In genomic region chr10:19935821-19936367, GRCm38 (mm10) we compare ENCODE assay signal across 9 mouse cellular contexts. TPM values are rescaled to one million over a fixed set of nuclear protein-coding genes. Genes with fewer than 3 reads are reported as not detected.
DNase-seq lines count a peak whose midpoint lies in the region; ATAC-seq and TF ChIP-seq lines count a peak whose summit lies in the region.
"Had no signal": no experiment of that assay in that cellular context is flagged by ENCODE, and none has a peak within 500 bp of the region (broad histone marks: within the 10 kb centered on the region; RNA-seq: fewer than 3 reads in every experiment).

No protein-coding gene starts in this region.

- no peak for DNase-seq in hindbrain, embryonic 14.5 days (ENCODE audit: low spot score)
- no peak for DNase-seq in hindbrain, embryonic 10.5 days (ENCODE audit: low spot score)
- DNase-seq in limb, embryonic 14.5 days (ENCODE audit: low spot score), result no peak
- DNase-seq in adrenal gland, postnatal 4 days (ENCODE audit: low spot score in 2 of 2), result no peak
- DNase-seq: gastrocnemius, postnatal 14 days; layer of hippocampus, adult 9-11 months had no signal

- no peak overlapping the region for H3K27ac ChIP-seq in hindbrain, embryonic 14.5 days
- H3K27ac ChIP-seq in hindbrain, embryonic 10.5 days, result no peak overlapping the region
- H3K27ac ChIP-seq in limb, embryonic 14.5 days (replicated peaks; ENCODE audit: low read depth, low read length), result no peak overlapping the region
- no peak overlapping the region for H3K27ac ChIP-seq in stomach, embryonic 16.5 days (ENCODE audit: low read length)

- peaks cover 35% of the 10 kb centered on the region for H3K27me3 ChIP-seq in hindbrain, embryonic 14.5 days (ENCODE audit: control insufficient read depth, insufficient read depth, low read length)
- H3K27me3 ChIP-seq in hindbrain, embryonic 10.5 days (ENCODE audit: insufficient read depth, poor library complexity, severe bottlenecking), result peaks cover 58% of the 10 kb centered on the region
- H3K27me3 ChIP-seq in megakaryocyte, embryonic 14.5 days (replicated peaks), result no peaks in the 10 kb centered on the region
- H3K27me3 ChIP-seq in limb, embryonic 14.5 days (ENCODE audit: control insufficient read depth, insufficient read depth, low read length), result 0 out of 2 replicates have a peak, but pooled peaks cover 5% of the 10 kb centered on the region
- H3K27me3 ChIP-seq in stomach, embryonic 16.5 days (ENCODE audit: control insufficient read depth, insufficient read depth, low read length), result no peaks in the 10 kb centered on the region

- no peak overlapping the region for H3K4me3 ChIP-seq in hindbrain, embryonic 14.5 days (replicated peaks; ENCODE audit: low read length)
- no peak overlapping the region for H3K4me3 ChIP-seq in hindbrain, embryonic 10.5 days
- H3K4me3 ChIP-seq in megakaryocyte, embryonic 14.5 days (replicated peaks), result peak overlapping the region; percentile 10
- peak overlapping the region; percentile 73 for H3K4me3 ChIP-seq in limb, embryonic 14.5 days (replicated peaks; ENCODE audit: low read length)
- peak overlapping the region; percentile 86 for H3K4me3 ChIP-seq in stomach, embryonic 16.5 days (replicated peaks; ENCODE audit: low read length)

- TF ChIP-seq POLR2A in limb, embryonic 14.5 days (IDR thresholded peaks at IDR 0.05; ENCODE audit: borderline replicate concordance, extremely low read depth, insufficient read depth, insufficient read length), result no peak

- H3K9ac ChIP-seq in hindbrain, embryonic 14.5 days, result no peak overlapping the region
- no peak overlapping the region for H3K9ac ChIP-seq in limb, embryonic 14.5 days (ENCODE audit: low read depth, low read length, severe bottlenecking)
- no peak overlapping the region for H3K9ac ChIP-seq in stomach, embryonic 16.5 days (ENCODE audit: low read length)

- no peak for ATAC-seq in hindbrain, embryonic 14.5 days (ENCODE audit: low FRiP score)
- ATAC-seq in megakaryocyte, adult 5-6 weeks (ENCODE audit: poor library complexity, severe bottlenecking), result no peak
- ATAC-seq in limb, embryonic 14.5 days (ENCODE audit: low FRiP score, low read depth), result no peak
- no peak for ATAC-seq in stomach, embryonic 16.5 days (ENCODE audit: insufficient read depth, low FRiP score)

- 0 out of 2 replicates have a peak overlapping the region, but pooled peaks have one; percentile 13 for H3K4me2 ChIP-seq in hindbrain, embryonic 14.5 days (replicated peaks)
- peak overlapping the region; percentile 85 for H3K4me2 ChIP-seq in limb, embryonic 14.5 days (replicated peaks; ENCODE audit: low read depth, low read length, severe bottlenecking)
- peak overlapping the region; percentile 90 for H3K4me2 ChIP-seq in stomach, embryonic 16.5 days (ENCODE audit: low read depth, low read length)

- H3K4me1 ChIP-seq in hindbrain, embryonic 14.5 days (replicated peaks; ENCODE audit: control insufficient read depth, insufficient read depth, low read length), result peaks cover 3% of the 10 kb centered on the region; the same call in 1 of the 2 replicates
- peaks cover 38% of the 10 kb centered on the region for H3K4me1 ChIP-seq in hindbrain, embryonic 10.5 days (replicated peaks)
- H3K4me1 ChIP-seq in megakaryocyte, embryonic 14.5 days, result peaks cover 68% of the 10 kb centered on the region
- peaks cover 21% of the 10 kb centered on the region for H3K4me1 ChIP-seq in limb, embryonic 14.5 days (ENCODE audit: control insufficient read depth, insufficient read depth, low read length)
- peaks cover 17% of the 10 kb centered on the region; the same call in 1 of the 2 replicates for H3K4me1 ChIP-seq in stomach, embryonic 16.5 days (ENCODE audit: control insufficient read depth, insufficient read depth, low read length)

- H3K9me3 ChIP-seq in hindbrain, embryonic 14.5 days (ENCODE audit: control insufficient read depth, low read length), result no peaks in the 10 kb centered on the region
- no peaks in the 10 kb centered on the region for H3K9me3 ChIP-seq in hindbrain, embryonic 10.5 days
- no peaks in the 10 kb centered on the region for H3K9me3 ChIP-seq in megakaryocyte, embryonic 14.5 days
- no peaks in the 10 kb centered on the region for H3K9me3 ChIP-seq in limb, embryonic 14.5 days (ENCODE audit: control insufficient read depth, low read length)
- H3K9me3 ChIP-seq in stomach, embryonic 16.5 days (replicated peaks; ENCODE audit: control insufficient read depth, low read length), result no peaks in the 10 kb centered on the region

- H3K36me3 ChIP-seq in hindbrain, embryonic 14.5 days (replicated peaks; ENCODE audit: control insufficient read depth, insufficient read depth), result no peaks in the 10 kb centered on the region
- no peaks in the 10 kb centered on the region for H3K36me3 ChIP-seq in hindbrain, embryonic 10.5 days
- H3K36me3 ChIP-seq in megakaryocyte, embryonic 14.5 days (replicated peaks; ENCODE audit: low read length), result no peaks in the 10 kb centered on the region
- no peaks in the 10 kb centered on the region for H3K36me3 ChIP-seq in limb, embryonic 14.5 days (ENCODE audit: control insufficient read depth, insufficient read depth, low read length)
- no peaks in the 10 kb centered on the region for H3K36me3 ChIP-seq in stomach, embryonic 16.5 days (ENCODE audit: control insufficient read depth, insufficient read depth, low read length)

- WGBS in hindbrain, embryonic 14.5 days, result 56% methylated on average over 4 of the region's 4 CpGs
- 68% methylated on average over 4 of the region's 4 CpGs for WGBS in hindbrain, embryonic 10.5 days
- WGBS in limb, embryonic 14.5 days, result 49% methylated on average over 4 of the region's 4 CpGs
- 34% methylated on average over 4 of the region's 4 CpGs for WGBS in stomach, embryonic 16.5 days

RNA-seq across cellular contexts. Expression of gene Map3k5, which starts 1.6 kb away (rescaled TPM):
- polyA plus RNA-seq in hindbrain, embryonic 14.5 days (2014; fragmentation: Nextera tagmentation; extraction: Ambion mirVana), result 1.5 and 1.8 TPM in 2 replicates
- 0.46 and 0.55 TPM in 2 replicates for polyA plus RNA-seq in hindbrain, embryonic 10.5 days (2016; fragmentation: Nextera tagmentation; extraction: Ambion mirVana)
- polyA plus RNA-seq in megakaryocyte, embryonic 14.5 days (2012; ENCODE audit: insufficient read depth, low replicate concordance), result 1.2 and 1.3 TPM in 2 replicates
- 25.4 and 37.0 TPM in 2 replicates for total RNA-seq in megakaryocyte, adult 5-6 weeks (2015)
- 36.7 and 42.4 TPM in 2 replicates for total RNA-seq in megakaryocyte, adult 5-6 weeks (2017)
- 3.0 and 3.5 TPM in 2 replicates for polyA plus RNA-seq in limb, embryonic 14.5 days (2012; rRNA removed)
- polyA plus RNA-seq in limb, embryonic 14.5 days (2014; fragmentation: Nextera tagmentation; extraction: Ambion mirVana), result 2.0 and 2.4 TPM in 2 replicates
- polyA plus RNA-seq in stomach, embryonic 16.5 days (2015; fragmentation: Nextera tagmentation; extraction: Ambion mirVana), result 2.6 and 2.7 TPM in 2 replicates
- total RNA-seq in adrenal gland, postnatal 4 days (2021), result 10 to 100 TPM; 24.0 to 29.3 TPM

RNA-seq across cellular contexts. Expression of gene Pex7, which starts 28.4 kb away (rescaled TPM):
- 29.0 and 32.2 TPM in 2 replicates for polyA plus RNA-seq in hindbrain, embryonic 14.5 days (2014; fragmentation: Nextera tagmentation; extraction: Ambion mirVana)
- 31.7 and 33.0 TPM in 2 replicates for polyA plus RNA-seq in hindbrain, embryonic 10.5 days (2016; fragmentation: Nextera tagmentation; extraction: Ambion mirVana)
- 8.1 TPM in 1 of 2 replicates, not detected in the other for polyA plus RNA-seq in megakaryocyte, embryonic 14.5 days (2012; ENCODE audit: insufficient read depth, low replicate concordance)
- total RNA-seq in megakaryocyte, adult 5-6 weeks (2015), result 36.0 and 47.6 TPM in 2 replicates
- total RNA-seq in megakaryocyte, adult 5-6 weeks (2017), result 13.5 and 19.5 TPM in 2 replicates
- 19.2 and 19.7 TPM in 2 replicates for polyA plus RNA-seq in limb, embryonic 14.5 days (2012; rRNA removed)
- polyA plus RNA-seq in limb, embryonic 14.5 days (2014; fragmentation: Nextera tagmentation; extraction: Ambion mirVana), result 26.4 and 31.5 TPM in 2 replicates
- polyA plus RNA-seq in stomach, embryonic 16.5 days (2015; fragmentation: Nextera tagmentation; extraction: Ambion mirVana), result 41.3 and 42.7 TPM in 2 replicates
- 10 to 100 TPM; 40.6 to 41.3 TPM for total RNA-seq in adrenal gland, postnatal 4 days (2021)

Comparison
In these comparisons a context has a peak if more than half of its experiments do, and no peak if none do; other contexts are left out.
1. H3K4me2 ChIP-seq: peak in every context shown above with its lines; median percentile 90 in stomach, embryonic 16.5 days; 85 in limb, embryonic 14.5 days; 13 in hindbrain, embryonic 14.5 days.
2. H3K4me3 ChIP-seq: peak in megakaryocyte, embryonic 14.5 days (single experiment), limb, embryonic 14.5 days (single experiment) and stomach, embryonic 16.5 days (single experiment); none in hindbrain, embryonic 14.5 days (single experiment) and hindbrain, embryonic 10.5 days (single experiment).